In the genomic region with DNA sequence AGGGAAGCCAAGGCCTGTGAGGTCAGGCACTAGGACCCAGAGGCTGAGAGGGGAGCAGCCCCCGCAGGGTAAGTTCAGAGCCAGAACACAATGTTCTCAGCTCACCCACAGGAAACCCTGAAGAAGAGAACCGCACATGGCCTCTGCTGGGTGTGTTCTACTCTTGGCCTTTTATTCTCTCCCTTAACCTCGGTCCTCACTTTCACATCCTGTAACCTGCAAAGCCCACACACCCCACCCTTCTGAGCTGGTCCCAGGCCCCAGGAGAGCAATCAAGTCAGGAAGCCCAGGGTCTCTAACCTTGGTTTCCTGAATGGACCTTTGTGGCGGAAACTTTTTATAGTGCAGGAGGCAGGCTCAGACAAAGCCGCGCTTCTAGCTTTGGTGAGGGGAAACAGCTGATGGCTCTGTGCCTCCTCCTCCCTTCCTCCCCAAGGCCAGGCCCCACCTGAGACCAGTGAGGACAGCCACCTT, we compare ENCODE assay signal across 9 mouse cellular contexts. TPM values are rescaled to one million over a fixed set of nuclear protein-coding genes. Genes with fewer than 3 reads are reported as not detected.
DNase-seq lines count a peak whose midpoint lies in the region; ATAC-seq and TF ChIP-seq lines count a peak whose summit lies in the region.
"Had no signal": no experiment of that assay in that cellular context is flagged by ENCODE, and none has a peak within 500 bp of the region (broad histone marks: within the 10 kb centered on the region; RNA-seq: fewer than 3 reads in every experiment).

No protein-coding gene starts in this region.

- H3K4me2 ChIP-seq in forebrain, postnatal 0 days (ENCODE audit: low read depth) = no peak overlapping the region
- no peak overlapping the region for H3K4me2 ChIP-seq in hindbrain, embryonic 13.5 days
- H3K4me2 ChIP-seq in limb, embryonic 14.5 days (replicated peaks; ENCODE audit: low read depth, low read length, severe bottlenecking) = peak overlapping the region; percentile 34
- H3K4me2 ChIP-seq in midbrain, embryonic 16.5 days (ENCODE audit: low read length) = no peak overlapping the region; the same call in 1 of the 2 replicates

- DNase-seq in cerebellum, adult 2 months = peak in 1 of 2 experiments; percentile 65
- no peak for DNase-seq in cerebellum, adult 11 months
- peak; percentile 52 for DNase-seq in adrenal gland, postnatal 10 days
- DNase-seq in forebrain, postnatal 0 days = no peak
- DNase-seq in limb, embryonic 14.5 days (ENCODE audit: low spot score) = no peak
- DNase-seq in testis, postnatal 10 days (ENCODE audit: low spot score) = peak; percentile 76

- WGBS in cerebellum, adult 2 months = 29% methylated on average over 6 of the region's 6 CpGs
- WGBS in forebrain, postnatal 0 days = 14% methylated on average over 6 of the region's 6 CpGs
- WGBS in hindbrain, embryonic 13.5 days = 15% methylated on average over 6 of the region's 6 CpGs
- 3% methylated on average over 6 of the region's 6 CpGs for WGBS in limb, embryonic 14.5 days
- WGBS in midbrain, embryonic 16.5 days = 18% methylated on average over 6 of the region's 6 CpGs

- H3K27ac ChIP-seq in cerebellum, adult 2 months (ENCODE audit: insufficient read depth, low read length) = peak overlapping the region; percentile 66
- peak overlapping the region; percentile 21; the same call in 1 of the 2 replicates for H3K27ac ChIP-seq in forebrain, postnatal 0 days (ENCODE audit: low read depth, low read length)
- peak overlapping the region; percentile 53; the same call in 1 of the 2 replicates for H3K27ac ChIP-seq in hindbrain, embryonic 13.5 days
- H3K27ac ChIP-seq in limb, embryonic 14.5 days (replicated peaks; ENCODE audit: low read depth, low read length) = peak overlapping the region; percentile 83
- H3K27ac ChIP-seq in midbrain, embryonic 16.5 days (ENCODE audit: low read length) = peak overlapping the region; percentile 62

- H3K9me3 ChIP-seq in forebrain, postnatal 0 days (ENCODE audit: low read length) = no peaks in the 10 kb centered on the region
- H3K9me3 ChIP-seq in hindbrain, embryonic 13.5 days = no peaks in the 10 kb centered on the region
- H3K9me3 ChIP-seq in limb, embryonic 14.5 days (ENCODE audit: control insufficient read depth, low read length) = no peaks in the 10 kb centered on the region
- H3K9me3 ChIP-seq in midbrain, embryonic 16.5 days (replicated peaks; ENCODE audit: control insufficient read depth, low read length, poor library complexity, severe bottlenecking) = no peaks in the 10 kb centered on the region
- H3K9me3 ChIP-seq: G1E had no signal

- H3K4me3 ChIP-seq in cerebellum, adult 2 months (replicated peaks; ENCODE audit: insufficient read depth, low read depth, low read length) = no peak overlapping the region
- no peak overlapping the region for H3K4me3 ChIP-seq in forebrain, postnatal 0 days (ENCODE audit: low read depth, low read length)
- H3K4me3 ChIP-seq in hindbrain, embryonic 13.5 days = no peak overlapping the region
- no peak overlapping the region for H3K4me3 ChIP-seq in limb, embryonic 14.5 days (replicated peaks; ENCODE audit: low read length)
- no peak overlapping the region for H3K4me3 ChIP-seq in midbrain, embryonic 16.5 days (ENCODE audit: low read depth, low read length)

- peak; percentile 14; the same call in 1 of the 2 replicates for ATAC-seq in forebrain, postnatal 0 days
- no peak for ATAC-seq in hindbrain, embryonic 13.5 days (ENCODE audit: low FRiP score)
- peak; percentile 21; the same call in 1 of the 2 replicates for ATAC-seq in limb, embryonic 14.5 days (ENCODE audit: low FRiP score, low read depth)
- no peak for ATAC-seq in midbrain, embryonic 16.5 days

- TF ChIP-seq CTCF in cerebellum, adult 2 months (IDR thresholded peaks at IDR 0.05; ENCODE audit: borderline replicate concordance, insufficient read depth, low read depth, low read length) = no peak
- TF ChIP-seq CTCF in forebrain, postnatal 0 days (IDR thresholded peaks at IDR 0.05; ENCODE audit: low read depth) = no peak

- no peaks in the 10 kb centered on the region for H3K27me3 ChIP-seq in cerebellum, adult 2 months (ENCODE audit: control insufficient read depth, insufficient read depth, low read length)
- H3K27me3 ChIP-seq in forebrain, postnatal 0 days (ENCODE audit: insufficient read depth, low read length) = no peaks in the 10 kb centered on the region
- H3K27me3 ChIP-seq in hindbrain, embryonic 13.5 days = no peaks in the 10 kb centered on the region
- no peaks in the 10 kb centered on the region for H3K27me3 ChIP-seq in limb, embryonic 14.5 days (ENCODE audit: control insufficient read depth, insufficient read depth, low read length)
- no peaks in the 10 kb centered on the region for H3K27me3 ChIP-seq in midbrain, embryonic 16.5 days (ENCODE audit: control insufficient read depth, insufficient read depth, low read depth, low read length)

- no peak for TF ChIP-seq POLR2A in cerebellum, adult 2 months (IDR thresholded peaks at IDR 0.05; ENCODE audit: borderline replicate concordance, insufficient read depth, low read length)
- no peak for TF ChIP-seq POLR2A in limb, embryonic 14.5 days (IDR thresholded peaks at IDR 0.05; ENCODE audit: borderline replicate concordance, extremely low read depth, insufficient read depth, insufficient read length)

- H3K9ac ChIP-seq in forebrain, postnatal 0 days = no peak overlapping the region
- no peak overlapping the region for H3K9ac ChIP-seq in hindbrain, embryonic 13.5 days
- peak overlapping the region; percentile 44; the same call in 1 of the 2 replicates for H3K9ac ChIP-seq in limb, embryonic 14.5 days (ENCODE audit: low read depth, low read length, severe bottlenecking)
- peak overlapping the region; percentile 45; the same call in 1 of the 2 replicates for H3K9ac ChIP-seq in midbrain, embryonic 16.5 days (ENCODE audit: low read depth, low read length)

- no peaks in the 10 kb centered on the region for H3K36me3 ChIP-seq in forebrain, postnatal 0 days (ENCODE audit: insufficient read depth)
- no peaks in the 10 kb centered on the region for H3K36me3 ChIP-seq in hindbrain, embryonic 13.5 days
- no peaks in the 10 kb centered on the region for H3K36me3 ChIP-seq in limb, embryonic 14.5 days (ENCODE audit: control insufficient read depth, insufficient read depth, low read length)
- H3K36me3 ChIP-seq in midbrain, embryonic 16.5 days (ENCODE audit: control insufficient read depth, insufficient read depth, low read length) = no peaks in the 10 kb centered on the region
- H3K36me3 ChIP-seq: G1E had no signal

- peaks cover 23% of the 10 kb centered on the region for H3K4me1 ChIP-seq in cerebellum, adult 2 months (ENCODE audit: control insufficient read depth, insufficient read depth, low read length)
- peaks cover 15% of the 10 kb centered on the region; the same call in 1 of the 2 replicates for H3K4me1 ChIP-seq in forebrain, postnatal 0 days (ENCODE audit: insufficient read depth)
- H3K4me1 ChIP-seq in hindbrain, embryonic 13.5 days (replicated peaks) = peaks cover 60% of the 10 kb centered on the region
- H3K4me1 ChIP-seq in limb, embryonic 14.5 days (ENCODE audit: control insufficient read depth, insufficient read depth, low read length) = peaks cover 52% of the 10 kb centered on the region
- H3K4me1 ChIP-seq in midbrain, embryonic 16.5 days (ENCODE audit: control insufficient read depth, insufficient read depth, low read length) = peaks cover 23% of the 10 kb centered on the region

RNA-seq across cellular contexts. Expression of a gene that starts 22.6 kb away (rescaled TPM):
- 48.3 and 53.9 TPM in 2 replicates for polyA plus RNA-seq in cerebellum, adult 2 months (2012; rRNA removed)
- total RNA-seq in adrenal gland, postnatal 10 days (2021) = 100 to 1,000 TPM in 1 of 2 experiments, 10 to 100 TPM in 1; 46.2 to 129 TPM
- 40.0 and 40.7 TPM in 2 replicates for total RNA-seq in forebrain, postnatal 0 days (2014; rRNA removed)
- 52.9 and 57.8 TPM in 2 replicates for polyA plus RNA-seq in forebrain, postnatal 0 days (2015; fragmentation: Nextera tagmentation; extraction: Ambion mirVana)
- polyA plus RNA-seq in hindbrain, embryonic 13.5 days (2015; fragmentation: Nextera tagmentation; extraction: Ambion mirVana) = 64.8 and 69.6 TPM in 2 replicates
- 117 and 138 TPM in 2 replicates for polyA plus RNA-seq in limb, embryonic 14.5 days (2012; rRNA removed)
- 8.5 and 8.6 TPM in 2 replicates for polyA plus RNA-seq in limb, embryonic 14.5 days (2014; fragmentation: Nextera tagmentation; extraction: Ambion mirVana)
- 52.7 and 66.3 TPM in 2 replicates for polyA plus RNA-seq in midbrain, embryonic 16.5 days (2015; fragmentation: Nextera tagmentation; extraction: Ambion mirVana)

RNA-seq across cellular contexts. Expression of a gene that starts 28.4 kb away (rescaled TPM):
- 25.4 and 28.8 TPM in 2 replicates for polyA plus RNA-seq in cerebellum, adult 2 months (2012; rRNA removed)
- total RNA-seq in adrenal gland, postnatal 10 days (2021) = 10 to 100 TPM; 26.6 to 30.7 TPM
- total RNA-seq in forebrain, postnatal 0 days (2014; rRNA removed) = 20.0 and 24.3 TPM in 2 replicates
- polyA plus RNA-seq in forebrain, postnatal 0 days (2015; fragmentation: Nextera tagmentation; extraction: Ambion mirVana) = 43.8 and 50.5 TPM in 2 replicates
- 47.1 and 47.5 TPM in 2 replicates for polyA plus RNA-seq in hindbrain, embryonic 13.5 days (2015; fragmentation: Nextera tagmentation; extraction: Ambion mirVana)
- polyA plus RNA-seq in limb, embryonic 14.5 days (2012; rRNA removed) = 29.4 and 32.9 TPM in 2 replicates
- polyA plus RNA-seq in limb, embryonic 14.5 days (2014; fragmentation: Nextera tagmentation; extraction: Ambion mirVana) = 41.2 and 45.4 TPM in 2 replicates
- 54.0 and 54.5 TPM in 2 replicates for polyA plus RNA-seq in midbrain, embryonic 16.5 days (2015; fragmentation: Nextera tagmentation; extraction: Ambion mirVana)

RNA-seq across cellular contexts. Expression of a gene that starts 28.7 kb away (rescaled TPM):
- 93.2 and 95.5 TPM in 2 replicates for polyA plus RNA-seq in cerebellum, adult 2 months (2012; rRNA removed)
- 10 to 100 TPM; 60.3 to 68.4 TPM for total RNA-seq in adrenal gland, postnatal 10 days (2021)
- 98.6 and 115 TPM in 2 replicates for total RNA-seq in forebrain, postnatal 0 days (2014; rRNA removed)
- 109 and 117 TPM in 2 replicates for polyA plus RNA-seq in forebrain, postnatal 0 days (2015; fragmentation: Nextera tagmentation; extraction: Ambion mirVana)
- 127 and 134 TPM in 2 replicates for polyA plus RNA-seq in hindbrain, embryonic 13.5 days (2015; fragmentation: Nextera tagmentation; extraction: Ambion mirVana)
- 105 and 109 TPM in 2 replicates for polyA plus RNA-seq in limb, embryonic 14.5 days (2012; rRNA removed)
- 110 and 114 TPM in 2 replicates for polyA plus RNA-seq in limb, embryonic 14.5 days (2014; fragmentation: Nextera tagmentation; extraction: Ambion mirVana)
- polyA plus RNA-seq in midbrain, embryonic 16.5 days (2015; fragmentation: Nextera tagmentation; extraction: Ambion mirVana) = 98.9 and 104 TPM in 2 replicates

Comparison
In these comparisons a context has a peak if more than half of its experiments do, and no peak if none do; other contexts are left out.
1. DNase-seq: peak in adrenal gland, postnatal 10 days (single experiment) and testis, postnatal 10 days (single experiment); none in cerebellum, adult 11 months (single experiment), forebrain, postnatal 0 days (single experiment) and limb, embryonic 14.5 days (single experiment).
2. H3K27ac ChIP-seq: peak in every context shown above with its lines; median percentile 83 in limb, embryonic 14.5 days; 66 in cerebellum, adult 2 months; 62 in midbrain, embryonic 16.5 days; 53 in hindbrain, embryonic 13.5 days; 21 in forebrain, postnatal 0 days.
3. ATAC-seq: peak in forebrain, postnatal 0 days (single experiment) and limb, embryonic 14.5 days (single experiment); none in hindbrain, embryonic 13.5 days (single experiment) and midbrain, embryonic 16.5 days (single experiment).
4. H3K9ac ChIP-seq: peak in limb, embryonic 14.5 days (single experiment) and midbrain, embryonic 16.5 days (single experiment); none in forebrain, postnatal 0 days (single experiment) and hindbrain, embryonic 13.5 days (single experiment).